Mouse (Mus musculus): Measurements from ENCODE around the gene Rpa2.

DNA sequence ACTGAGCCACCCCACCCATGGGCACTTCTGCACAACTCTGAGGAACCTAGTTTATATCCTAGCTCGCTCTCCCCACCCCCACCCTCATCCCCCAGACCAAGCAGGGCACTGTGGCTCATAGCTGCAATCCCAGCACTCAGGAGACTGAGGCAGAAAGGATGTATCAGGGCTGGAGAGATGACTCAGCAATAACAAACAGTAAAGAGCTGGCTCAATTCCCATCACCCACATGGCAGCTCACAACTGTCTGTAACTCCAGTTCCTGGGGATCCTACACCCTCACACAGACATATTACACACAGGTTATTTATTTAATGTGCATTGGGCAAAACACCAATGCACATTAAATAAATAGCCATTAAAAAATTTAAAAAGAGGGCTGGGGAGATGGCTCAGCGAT is 32.7 kb upstream of the Rpa2 start:
- TF ChIP-seq POLR2A (IDR thresholded peaks at IDR 0.05; ENCODE audit: control insufficient read depth, low read depth, low read length) (no peak), CTCF (IDR thresholded peaks at IDR 0.05; ENCODE audit: control insufficient read depth, insufficient read depth, insufficient replicate concordance, low read depth, low read length) (no peak)
